Mouse (Mus musculus) lung, embryonic 16.5 days (tissue): ENCODE data around the gene Tspan9. TPM values are rescaled to one million over a fixed set of nuclear protein-coding genes. Genes with fewer than 3 reads are reported as not detected.

Source experiments
- ATAC-seq: fragments of 200-750 bp; cut with Nextera tagmentation; 2 replicates; pipeline ENCODE4 v1.8.0; 2017; ENCODE audit warnings: low read depth, mild to moderate bottlenecking, moderate library complexity
- H3K27ac ChIP-seq: fragments of 300-500 bp; sonication (generic); 2 replicates; pipeline ENCODE4 v1.5.1; 2014; ENCODE audit warnings: mild to moderate bottlenecking, control low read depth, low read length
- H3K27me3 ChIP-seq: fragments of 300-500 bp; sonication (generic); 2 replicates; pipeline ENCODE4 v1.6.1; 2014; ENCODE audit warnings: low read depth, low read length, mixed read lengths; ENCODE audit not compliant: control insufficient read depth, insufficient read depth
- H3K36me3 ChIP-seq: fragments of 300-500 bp; sonication (generic); 2 replicates; pipeline ENCODE4 v1.6.1; 2014; ENCODE audit warnings: low read length; ENCODE audit not compliant: control insufficient read depth, insufficient read depth
- H3K4me1 ChIP-seq: fragments of 300-500 bp; sonication (generic); replicated peaks from 2 replicates; pipeline ENCODE4 v1.6.1; 2014; ENCODE audit warnings: low read length, mixed read lengths; ENCODE audit not compliant: control insufficient read depth, insufficient read depth
- H3K4me2 ChIP-seq: fragments of 300-500 bp; sonication (generic); 2 replicates; pipeline ENCODE4 v1.6.1; 2014; ENCODE audit warnings: low read depth, low read length, control low read depth
- H3K4me3 ChIP-seq: fragments of 300-500 bp; sonication (generic); 2 replicates; pipeline ENCODE4 v1.5.1; 2014; ENCODE audit warnings: mild to moderate bottlenecking, low read length, control low read depth
- H3K9ac ChIP-seq: fragments of 300-500 bp; sonication (generic); 2 replicates; pipeline ENCODE4 v1.6.1; 2014; ENCODE audit warnings: low read length, control low read depth
- H3K9me3 ChIP-seq: fragments of 300-500 bp; sonication (generic); 2 replicates; pipeline ENCODE4 v1.6.1; 2016; ENCODE audit warnings: low read length; ENCODE audit not compliant: control insufficient read depth
- WGBS: fragments of 180-500 bp; shearing (Covaris S2); extraction: QIAGEN DNeasy Blood & Tissue Kit; methylation state at CpG from one replicate; pipeline ENCODE4 v1.1.7; 2014; 5-methylcytosine and 5-hydroxymethylcytosine counted together
- polyA plus RNA-seq: library from polyadenylated mRNA; unstranded; fragments of >200 nt; fragmentation: Nextera tagmentation; extraction: Ambion mirVana; gene quantifications from 2 replicates; pipeline ENCODE4 v1.2.1, GENCODE M21; 2015

The Tspan9 gene
- polyA plus RNA-seq, 1 experiment from 2014 or later: 158 TPM

DNA sequence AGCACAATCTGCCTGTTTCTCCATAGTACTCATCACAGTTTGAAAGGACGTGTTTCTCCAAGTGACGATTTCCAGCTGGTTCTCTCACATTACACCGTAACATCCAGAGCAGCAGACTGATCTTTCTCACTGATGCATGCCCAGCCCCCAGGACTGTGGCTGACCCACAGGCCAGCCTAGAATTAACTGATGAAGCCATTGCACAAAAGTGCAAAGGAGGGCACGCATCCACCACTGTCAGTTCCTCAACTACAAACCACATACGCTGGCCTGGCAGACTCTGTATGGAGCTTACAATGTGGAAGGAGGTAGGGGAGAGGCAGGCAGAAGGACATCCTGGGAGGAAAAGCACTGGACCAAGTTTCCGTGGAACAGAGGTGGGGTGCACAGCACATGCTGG, 101.6 kb downstream of the Tspan9 start:
- Histone ChIP-seq H3K27ac (no peak overlapping the region), H3K4me1 (peaks cover 15% of the 10 kb centered on the region), H3K4me3 (no peak overlapping the region), H3K27me3 (no peaks in the 10 kb centered on the region), H3K9ac (no peak overlapping the region), H3K9me3 (no peaks in the 10 kb centered on the region), H3K36me3 (no peaks in the 10 kb centered on the region), H3K4me2 (no peak overlapping the region)
- peak; percentile 19; the same call in 1 of the 2 replicates for ATAC-seq
- 44% methylated on average over 6 of the region's 6 CpGs for WGBS

DNA sequence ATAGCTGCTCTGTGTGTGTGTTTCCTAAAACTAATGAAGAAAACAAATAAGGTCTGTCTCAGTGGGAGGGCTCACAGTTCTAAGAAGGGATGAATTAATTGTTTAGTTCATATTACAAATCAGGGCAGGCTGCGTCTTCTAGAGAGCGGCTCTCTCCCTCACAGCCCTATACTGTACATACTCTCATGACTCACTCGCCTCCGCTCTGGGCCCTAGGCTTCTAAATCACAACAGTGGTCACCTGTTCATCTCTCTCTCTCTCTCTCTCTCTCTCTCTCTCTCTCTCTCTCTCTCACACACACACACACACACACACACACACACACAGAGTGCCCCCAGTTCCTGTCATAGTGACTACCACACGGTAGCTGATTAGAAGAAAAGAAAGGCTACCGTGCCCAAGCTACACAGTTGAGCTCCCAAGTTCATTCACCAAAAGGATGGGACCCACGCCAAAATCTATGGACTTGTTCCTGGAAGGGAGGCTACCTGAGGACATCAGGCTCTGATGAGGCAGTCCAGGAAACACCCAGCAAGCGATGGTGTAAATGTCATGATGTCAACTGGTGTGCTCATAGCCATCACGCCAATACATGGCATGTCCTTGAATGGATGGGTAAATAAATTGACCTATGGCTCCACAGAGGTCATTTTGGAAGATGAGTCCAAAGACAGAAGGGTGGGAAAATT, 104.2 kb downstream of the Tspan9 start:
- no peak for ATAC-seq
- H3K27ac ChIP-seq: no peak overlapping the region
- WGBS: 79% methylated on average over 9 of the region's 9 CpGs
- H3K27me3 ChIP-seq: no peaks in the 10 kb centered on the region
- H3K4me1 ChIP-seq: peaks cover 28% of the 10 kb centered on the region
- no peak overlapping the region for H3K4me2 ChIP-seq
- H3K36me3 ChIP-seq: no peaks in the 10 kb centered on the region
- no peaks in the 10 kb centered on the region for H3K9me3 ChIP-seq
- H3K4me3 ChIP-seq: no peak overlapping the region
- no peak overlapping the region for H3K9ac ChIP-seq

DNA sequence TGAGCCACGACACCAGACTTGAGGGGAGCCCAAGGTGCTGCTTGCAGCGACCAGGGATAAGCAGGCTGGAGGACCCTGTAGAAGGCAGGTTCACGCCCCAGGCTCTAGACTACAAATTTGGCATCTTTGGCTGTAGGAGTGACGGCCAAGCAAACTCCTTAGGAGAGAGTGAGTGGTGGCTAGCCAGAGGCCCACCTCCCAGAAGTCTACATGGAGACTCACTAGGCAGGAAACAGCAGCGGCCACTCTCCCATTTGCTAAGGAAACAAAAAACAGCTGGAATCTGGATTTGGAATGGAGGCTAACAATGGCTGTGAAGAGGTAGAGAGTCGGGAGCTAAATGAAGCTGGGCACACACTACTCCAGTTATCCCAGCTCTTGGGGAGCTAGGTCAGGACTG, 104.8 kb downstream of the Tspan9 start:
- no peaks in the 10 kb centered on the region for H3K9me3 ChIP-seq
- no peaks in the 10 kb centered on the region for H3K27me3 ChIP-seq
- peaks cover 31% of the 10 kb centered on the region for H3K4me1 ChIP-seq
- WGBS: 46% methylated on average over 6 of the region's 6 CpGs
- ATAC-seq: no peak
- H3K27ac ChIP-seq: no peak overlapping the region
- H3K9ac ChIP-seq: no peak overlapping the region
- H3K4me2 ChIP-seq: no peak overlapping the region
- H3K4me3 ChIP-seq: no peak overlapping the region
- H3K36me3 ChIP-seq: no peaks in the 10 kb centered on the region

DNA sequence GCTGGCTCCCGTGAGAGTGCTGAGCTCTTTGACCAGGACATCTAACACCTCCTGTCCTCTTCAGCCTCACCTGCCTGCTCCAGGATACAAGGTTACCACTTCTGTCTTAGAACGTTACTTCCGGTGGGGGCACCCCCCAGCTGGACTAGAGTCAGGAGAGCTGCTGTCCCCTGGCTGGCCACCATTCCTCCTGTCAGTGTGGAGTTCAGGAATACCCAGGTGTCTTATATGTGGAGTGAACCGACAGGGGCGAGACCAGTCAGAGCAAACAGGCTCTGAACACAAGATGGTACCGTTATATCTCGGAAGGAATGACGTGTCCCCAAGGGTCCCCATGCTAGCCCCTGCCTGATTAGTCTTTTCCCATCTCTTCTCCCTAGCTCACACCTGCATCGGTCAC, 106.8 kb downstream of the Tspan9 start:
- H3K4me1 ChIP-seq: peaks cover 41% of the 10 kb centered on the region
- 76% methylated on average over 9 of the region's 9 CpGs for WGBS
- H3K4me2 ChIP-seq: no peak overlapping the region
- H3K27me3 ChIP-seq: no peaks in the 10 kb centered on the region
- no peaks in the 10 kb centered on the region for H3K9me3 ChIP-seq
- ATAC-seq: no peak
- no peak overlapping the region for H3K27ac ChIP-seq
- no peak overlapping the region for H3K4me3 ChIP-seq
- H3K9ac ChIP-seq: no peak overlapping the region
- H3K36me3 ChIP-seq: no peaks in the 10 kb centered on the region

DNA sequence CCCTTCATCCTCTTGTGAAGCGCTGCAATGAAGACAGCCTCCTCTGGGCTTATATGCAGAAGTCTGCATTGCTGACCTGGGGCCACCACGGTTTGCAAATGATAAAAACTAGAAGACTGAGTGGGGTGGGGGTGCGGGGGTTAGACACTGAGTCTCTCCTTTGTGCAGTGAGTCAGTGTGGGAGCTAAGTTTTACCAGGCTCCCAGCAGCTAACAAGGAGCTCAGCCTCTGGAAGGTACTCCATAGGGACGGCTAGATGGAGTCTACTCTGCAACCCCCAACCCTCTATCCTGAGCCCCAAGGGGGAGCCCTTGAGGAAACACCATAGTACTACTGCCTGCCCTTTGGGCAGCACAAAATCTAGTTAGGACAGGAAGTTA, 107.5 kb downstream of the Tspan9 start:
- ATAC-seq: no peak
- peak overlapping the region; percentile 92 for H3K4me2 ChIP-seq
- no peak overlapping the region for H3K27ac ChIP-seq
- 5% methylated on average over 4 of the region's 4 CpGs for WGBS
- H3K9ac ChIP-seq: peak overlapping the region; percentile 55
- H3K27me3 ChIP-seq: no peaks in the 10 kb centered on the region
- peaks cover 40% of the 10 kb centered on the region for H3K4me1 ChIP-seq
- H3K36me3 ChIP-seq: no peaks in the 10 kb centered on the region
- H3K4me3 ChIP-seq: peak overlapping the region; percentile 53
- H3K9me3 ChIP-seq: no peaks in the 10 kb centered on the region

DNA sequence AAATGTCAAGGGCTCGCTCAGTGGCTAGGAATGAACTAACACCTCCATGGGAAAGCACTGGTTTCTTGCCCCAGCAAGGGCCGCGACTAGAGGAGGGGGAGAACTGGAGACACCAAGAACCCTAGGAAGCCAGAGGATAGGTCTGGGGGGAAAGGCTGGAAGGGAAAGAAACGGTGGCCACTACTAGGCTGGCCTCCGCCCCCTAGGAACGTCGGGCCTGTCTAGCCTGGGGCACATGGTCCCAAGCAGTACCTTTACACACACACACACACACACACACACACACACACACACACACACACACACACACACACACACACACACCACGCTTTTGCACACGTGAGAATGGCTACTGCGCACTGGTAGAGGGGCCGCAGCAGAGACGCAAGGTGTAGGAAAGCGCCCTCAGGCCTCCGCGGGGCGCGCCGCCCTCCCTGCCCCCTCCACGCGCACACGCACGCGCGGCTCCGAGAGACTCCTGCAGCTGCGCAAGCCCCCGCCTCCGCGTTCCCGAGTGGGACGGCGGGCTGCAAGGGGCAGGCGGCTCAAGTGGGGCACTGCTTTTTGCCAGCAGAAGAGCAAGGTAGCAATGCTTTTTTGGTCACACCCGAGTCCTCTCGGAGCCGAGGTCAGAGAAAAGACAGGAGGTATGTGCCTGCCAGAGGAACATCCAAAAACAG, 108.0 kb downstream of the Tspan9 start:
- Histone ChIP-seq H3K36me3 (no peaks in the 10 kb centered on the region), H3K4me2 (peak overlapping the region; percentile 92), H3K4me3 (peak overlapping the region; percentile 53), H3K9me3 (no peaks in the 10 kb centered on the region), H3K27me3 (no peaks in the 10 kb centered on the region), H3K27ac (no peak overlapping the region), H3K9ac (peak overlapping the region; percentile 69), H3K4me1 (peaks cover 40% of the 10 kb centered on the region)
- WGBS: under 1% methylated on average over 36 of the region's 36 CpGs
- peak; percentile 32 for ATAC-seq

DNA sequence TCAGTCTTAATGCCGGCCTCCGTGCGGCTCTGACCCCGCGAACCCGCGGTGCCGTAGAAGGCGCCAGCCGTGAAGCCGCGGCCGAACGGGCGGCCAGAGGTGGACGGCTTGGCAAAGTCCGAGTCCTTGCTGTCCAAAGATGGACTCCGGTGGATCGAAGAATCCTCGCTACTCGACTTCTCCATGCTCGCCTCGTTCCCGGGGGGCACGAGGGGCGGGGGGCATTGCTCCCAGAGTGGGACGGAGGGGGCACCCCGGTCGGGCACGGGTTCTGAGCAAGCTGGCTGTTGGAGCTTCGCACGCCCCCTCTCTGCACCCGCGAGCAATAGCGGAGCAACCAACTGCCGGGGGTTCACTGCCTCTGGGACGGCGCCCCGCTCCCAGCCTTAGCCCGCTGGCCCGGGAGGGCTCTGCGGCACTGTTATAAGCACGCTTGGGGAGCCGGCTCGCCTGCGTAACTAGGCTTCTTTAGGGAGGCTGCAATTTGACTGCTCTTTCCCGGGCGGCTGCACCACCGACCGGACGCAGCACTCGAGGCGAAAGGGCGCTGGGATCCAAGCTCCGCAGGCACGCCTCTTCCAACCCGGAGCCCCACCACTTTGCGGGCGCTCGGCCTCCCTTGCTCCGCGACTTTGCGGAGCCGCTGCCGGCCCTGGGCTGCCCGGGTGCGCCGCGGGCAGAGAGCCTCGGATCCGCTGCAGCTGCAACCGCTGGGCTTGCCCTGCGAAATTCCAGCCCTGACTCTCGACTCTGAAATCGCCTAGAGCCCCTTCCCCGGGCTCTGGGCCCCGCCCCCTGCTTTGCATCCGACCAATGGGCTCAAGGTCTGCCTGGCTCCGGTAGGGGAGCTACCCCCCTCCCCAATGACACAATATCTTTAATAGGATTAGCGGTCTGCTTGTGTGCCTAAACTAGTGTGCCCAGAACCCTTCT, 108.8 kb downstream of the Tspan9 start:
- peaks cover 40% of the 10 kb centered on the region for H3K4me1 ChIP-seq
- peak overlapping the region; percentile 53 for H3K4me3 ChIP-seq
- H3K27me3 ChIP-seq: no peaks in the 10 kb centered on the region
- no peaks in the 10 kb centered on the region for H3K9me3 ChIP-seq
- WGBS: 1% methylated on average over 80 of the region's 80 CpGs
- ATAC-seq: peak; percentile 82
- H3K27ac ChIP-seq: peak overlapping the region; percentile 51; the same call in 1 of the 2 replicates
- peak overlapping the region; percentile 92 for H3K4me2 ChIP-seq
- peak overlapping the region; percentile 69 for H3K9ac ChIP-seq
- H3K36me3 ChIP-seq: no peaks in the 10 kb centered on the region

DNA sequence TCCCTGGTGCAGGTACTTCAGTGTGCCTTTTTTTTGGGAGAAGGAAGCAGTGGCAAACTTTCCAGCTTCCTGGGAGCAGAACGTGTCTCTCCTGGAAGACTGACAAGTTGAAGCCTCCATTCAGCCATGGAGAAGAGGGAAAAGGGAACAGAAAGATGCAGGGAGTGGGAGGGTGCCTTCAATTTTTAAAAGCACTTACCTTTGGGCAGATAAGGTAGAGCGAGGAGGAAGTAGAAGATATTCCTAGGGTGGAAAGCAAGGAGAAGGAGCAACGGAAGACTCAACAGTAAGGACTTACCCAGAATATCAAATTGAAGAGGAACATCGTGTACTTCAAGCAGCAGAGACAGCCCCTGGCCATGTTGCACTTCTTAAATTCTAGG, 109.5 kb downstream of the Tspan9 start:
- H3K27ac ChIP-seq: no peak overlapping the region
- H3K4me3 ChIP-seq: peak overlapping the region; percentile 53
- no peaks in the 10 kb centered on the region for H3K9me3 ChIP-seq
- ATAC-seq: no peak
- H3K4me2 ChIP-seq: peak overlapping the region; percentile 92
- H3K4me1 ChIP-seq: peaks cover 40% of the 10 kb centered on the region
- no peaks in the 10 kb centered on the region for H3K36me3 ChIP-seq
- 26% methylated on average over 4 of the region's 4 CpGs for WGBS
- peak overlapping the region; percentile 69 for H3K9ac ChIP-seq
- H3K27me3 ChIP-seq: no peaks in the 10 kb centered on the region
